Mouse (Mus musculus) E14TG2a.4 (cell line): ENCODE measurements around the gene Bean1.

ENCODE experiments used
- H3K27me3 ChIP-seq: 2 replicates; pipeline ENCODE4 v1.6.1; 2014; ENCODE audit warnings: low read length, control low read depth; ENCODE audit not compliant: insufficient read depth
- H3K36me3 ChIP-seq: 2 replicates; pipeline ENCODE4 v1.6.1; 2014; ENCODE audit warnings: low read length, control low read depth; ENCODE audit not compliant: insufficient read depth
- H3K4me1 ChIP-seq: replicated peaks from 2 replicates; pipeline ENCODE4 v1.6.1; 2014; ENCODE audit warnings: low read depth, low read length, control low read depth
- H3K4me3 ChIP-seq: replicated peaks from 2 replicates; pipeline ENCODE4 v1.5.1; 2014; ENCODE audit warnings: mild to moderate bottlenecking, low read length
- H3K9me3 ChIP-seq: 2 replicates; pipeline ENCODE4 v1.6.1; 2014; ENCODE audit warnings: low read length, control low read depth
- CTCF ChIP-seq: conservative IDR thresholded peaks from 2 replicates; pipeline ENCODE4 v1.5.1; 2014; ENCODE audit warnings: low read length
- NANOG ChIP-seq: IDR thresholded peaks from 2 replicates; pipeline ENCODE4 v1.6.1; 2014; ENCODE audit warnings: borderline replicate concordance, low read length, mixed read lengths
- POU5F1 ChIP-seq: IDR thresholded peaks from 2 replicates; pipeline ENCODE4 v1.6.1; 2014; ENCODE audit warnings: low read length, borderline replicate concordance

Bean1 gene

GRCm38 (mm10) chr8:104239418-104239861, 69.2 kb downstream of the Bean1 start:
- TF ChIP-seq POU5F1 (no peak), NANOG (no peak), CTCF (no peak)
- H3K4me1 ChIP-seq: 0 out of 2 replicates have a peak, but pooled peaks cover 6% of the 10 kb centered on the region
- no peaks in the 10 kb centered on the region for H3K9me3 ChIP-seq
- H3K36me3 ChIP-seq: peaks cover 91% of the 10 kb centered on the region
- no peak overlapping the region for H3K4me3 ChIP-seq
- H3K27me3 ChIP-seq: no peaks in the 10 kb centered on the region

- TF ChIP-seq CTCF (no peak), POU5F1 (no peak)
These were observed 71.9 kb downstream of the Bean1 start for GRCm38 (mm10) chr8:104242038-104242644.

DNA sequence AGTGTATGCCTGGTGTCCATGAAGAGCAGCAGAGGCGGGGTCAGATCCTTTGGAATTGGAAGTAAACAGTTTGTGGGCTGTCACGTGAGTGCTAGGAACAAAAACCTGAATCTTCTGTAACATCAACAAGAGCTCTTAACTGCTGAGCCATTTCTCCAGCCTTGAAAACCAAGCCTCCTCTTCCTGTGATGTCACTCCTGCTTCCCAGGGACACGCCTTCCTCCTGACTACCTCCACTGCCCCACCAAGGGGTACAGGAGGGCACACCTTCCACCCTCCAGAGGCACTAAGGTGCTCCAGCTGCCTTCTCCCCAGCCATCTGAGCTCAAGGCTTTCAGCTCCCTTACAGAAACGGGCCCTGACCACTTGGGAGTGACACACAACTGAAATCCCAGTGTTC, 76.4 kb downstream of the Bean1 start:
- Histone ChIP-seq H3K4me3 (0 out of 2 replicates have a peak overlapping the region, but pooled peaks have one; percentile 95), H3K27me3 (no peaks in the 10 kb centered on the region), H3K36me3 (peaks cover 34% of the 10 kb centered on the region), H3K4me1 (peaks cover 28% of the 10 kb centered on the region), H3K9me3 (no peaks in the 10 kb centered on the region)
- TF ChIP-seq NANOG: no peak
- no peak for TF ChIP-seq CTCF
- no peak for TF ChIP-seq POU5F1

More at GRCm38 (mm10) chr8:104242038-104242644, 71.9 kb downstream of the Bean1 start:
- no peaks in the 10 kb centered on the region for H3K27me3 ChIP-seq
- peaks cover 6% of the 10 kb centered on the region for H3K4me1 ChIP-seq
- no peaks in the 10 kb centered on the region for H3K9me3 ChIP-seq
- H3K4me3 ChIP-seq: no peak overlapping the region
- H3K36me3 ChIP-seq: peaks cover 78% of the 10 kb centered on the region

DNA sequence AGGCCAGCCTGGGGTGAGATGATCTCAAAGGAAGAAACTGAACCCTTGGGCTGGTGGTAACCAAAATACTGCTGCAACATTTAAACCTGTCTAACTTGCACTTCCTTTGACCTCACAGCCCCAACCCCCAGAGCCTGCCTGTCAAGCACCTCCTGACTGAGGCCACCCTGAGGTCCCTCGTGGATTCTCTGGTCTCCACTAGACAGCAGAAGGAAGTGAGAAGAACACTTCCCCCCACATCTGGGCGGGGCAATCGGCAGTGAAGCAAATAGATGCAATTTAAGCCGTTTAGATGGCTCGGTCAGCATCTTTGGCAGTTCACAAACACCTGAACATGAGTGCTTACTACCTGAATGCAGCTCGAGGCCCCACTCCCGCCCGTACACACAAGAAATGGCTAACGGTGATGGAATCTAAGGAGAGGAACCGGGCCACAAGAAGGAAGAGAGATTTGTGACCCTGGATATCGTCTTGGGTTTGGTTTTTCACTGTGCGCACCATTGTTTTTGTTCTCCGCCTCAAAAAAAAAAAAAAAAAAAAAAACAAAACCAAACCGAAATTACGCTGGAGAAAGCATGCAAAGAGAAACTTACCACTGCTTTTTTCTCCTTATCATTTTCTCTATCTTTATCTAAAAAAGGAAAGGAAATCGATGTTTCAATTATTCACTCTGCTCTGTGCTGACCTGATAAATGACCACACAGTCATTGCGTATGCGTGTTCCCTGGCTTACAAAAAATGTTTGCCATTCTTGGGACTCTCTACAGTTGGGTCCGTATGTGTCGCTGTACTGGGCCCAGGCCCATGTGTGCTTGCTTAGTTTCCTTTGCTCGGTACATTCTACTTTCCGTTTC, 77.0 kb downstream of the Bean1 start:
- H3K9me3 ChIP-seq: no peaks in the 10 kb centered on the region
- no peak for TF ChIP-seq NANOG
- TF ChIP-seq POU5F1: no peak
- no peak for TF ChIP-seq CTCF
- peaks cover 27% of the 10 kb centered on the region for H3K36me3 ChIP-seq
- H3K27me3 ChIP-seq: no peaks in the 10 kb centered on the region
- H3K4me3 ChIP-seq: peak overlapping the region; percentile 95
- peaks cover 34% of the 10 kb centered on the region for H3K4me1 ChIP-seq

GRCm38 (mm10) chr8:104247908-104248275, 77.7 kb downstream of the Bean1 start:
- no peak for TF ChIP-seq POU5F1
- TF ChIP-seq NANOG: no peak
- no peak for TF ChIP-seq CTCF
- Histone ChIP-seq H3K9me3 (no peaks in the 10 kb centered on the region), H3K36me3 (peaks cover 21% of the 10 kb centered on the region), H3K4me1 (peaks cover 40% of the 10 kb centered on the region), H3K27me3 (no peaks in the 10 kb centered on the region), H3K4me3 (peak overlapping the region; percentile 95)

GRCm38 (mm10) chr8:104248276-104248675, 78.0 kb downstream of the Bean1 start, which contains the start of gene Tk2:
TSS of gene Tk2 (minus strand) at chr8:104248558.
- H3K36me3 ChIP-seq: peaks cover 17% of the 10 kb centered on the region
- H3K4me3 ChIP-seq: peak within 1 kb of the TSS; percentile 95
- H3K9me3 ChIP-seq: no peaks in the 10 kb centered on the region
- no peaks in the 10 kb centered on the region for H3K27me3 ChIP-seq
- H3K4me1 ChIP-seq: peaks cover 44% of the 10 kb centered on the region
- TF ChIP-seq POU5F1 (no peak), NANOG (no peak), CTCF (no peak)

- Histone ChIP-seq H3K4me3 (no peak overlapping the region), H3K27me3 (no peaks in the 10 kb centered on the region), H3K36me3 (peaks cover 9% of the 10 kb centered on the region; the same call in 1 of the 2 replicates), H3K4me1 (peaks cover 44% of the 10 kb centered on the region), H3K9me3 (no peaks in the 10 kb centered on the region)
- TF ChIP-seq POU5F1 (no peak), CTCF (no peak), NANOG (no peak)
These were observed 79.3 kb downstream of the Bean1 start for GRCm38 (mm10) chr8:104249442-104249996.
